Mouse (Mus musculus): ENCODE measurements around the gene Eif4g1. TPM values are rescaled to one million over a fixed set of nuclear protein-coding genes. Genes with fewer than 3 reads are reported as not detected.

Gene Eif4g1
- total RNA-seq, 2 experiments from 2014 or later: 388 to 434 TPM

Other genes starting within 250 kb of the Eif4g1 start
- gene Abcc5, start 241.9 kb upstream of the Eif4g1 start, total RNA-seq (2021): 10 to 100 TPM; 32.2 to 34.5 TPM
- gene Eif2b5, start 169.5 kb upstream of the Eif4g1 start, total RNA-seq (2021): 10 to 100 TPM; 54.4 to 64.3 TPM
- gene Dvl3, start 151.3 kb upstream of the Eif4g1 start, total RNA-seq (2021): 10 to 100 TPM; 44.9 to 47.2 TPM
- 100 to 1,000 TPM; 210 to 214 TPM for gene Ap2m1, start 132.8 kb upstream of the Eif4g1 start, total RNA-seq (2021)
- gene Abcf3, start 119.7 kb upstream of the Eif4g1 start, total RNA-seq (2021): 10 to 100 TPM; 62.6 to 65.9 TPM
- under 1 TPM in 1 of 2 experiments, not detected in 1; 0.05 TPM for gene Vwa5b2, start 78.8 kb upstream of the Eif4g1 start, total RNA-seq (2021)
- gene Eef1akmt4, start 56.7 kb upstream of the Eif4g1 start, total RNA-seq (2021): 1 to 10 TPM; 6.4 to 8.0 TPM
- not detected for gene Gm49333, start 56.7 kb upstream of the Eif4g1 start, total RNA-seq (2021)
- gene Alg3, start 56.6 kb upstream of the Eif4g1 start, total RNA-seq (2021): 1 to 10 TPM; 8.7 to 8.8 TPM
- gene Camk2n2, start 47.0 kb upstream of the Eif4g1 start, total RNA-seq (2021): 1 to 10 TPM; 1.1 to 1.2 TPM
- gene Ece2, start 38.5 kb upstream of the Eif4g1 start, total RNA-seq (2021): 1 to 10 TPM in 1 of 2 experiments, under 1 TPM in 1; 0.41 to 1.2 TPM
- 100 to 1,000 TPM; 214 to 216 TPM for gene Psmd2, start 16.7 kb upstream of the Eif4g1 start, total RNA-seq (2021)
- gene Fam131a, start 24.9 kb downstream of the Eif4g1 start, total RNA-seq (2021): 10 to 100 TPM; 27.9 to 30.2 TPM
- 10 to 100 TPM; 10.5 to 12.4 TPM for gene Polr2h, start 49.4 kb downstream of the Eif4g1 start, total RNA-seq (2021)
- gene Clcn2, start 49.4 kb downstream of the Eif4g1 start, total RNA-seq (2021): 1 to 10 TPM; 2.3 to 2.6 TPM
- 1 to 10 TPM; 2.1 to 2.5 TPM for gene Chrd, start 64.8 kb downstream of the Eif4g1 start, total RNA-seq (2021)
- gene Thpo, start 66.2 kb downstream of the Eif4g1 start, total RNA-seq (2021): under 1 TPM in 1 of 2 experiments, not detected in 1; 0.25 TPM